Mouse (Mus musculus): ENCODE measurements around the gene Nfatc2ip. TPM values are rescaled to one million over a fixed set of nuclear protein-coding genes. Genes with fewer than 3 reads are reported as not detected.

Nfatc2ip gene
- polyA plus RNA-seq, 1 experiment from 2014 or later = 2.2 TPM

GRCm38 (mm10) chr7:126369393-126369792 lies 27.1 kb downstream of the Nfatc2ip start, which contains the start of gene Lat:
Lat (minus strand) TSS chr7:126369570.
- no peak within 1 kb of the TSS for H3K4me2 ChIP-seq

GRCm38 (mm10) chr7:126368367-126368766 lies 28.2 kb downstream of the Nfatc2ip start:
- Histone ChIP-seq H3K9ac (no peak overlapping the region), H3K4me2 (no peak overlapping the region), H3K27ac (no peak overlapping the region), H3K36me3 (peaks cover 62% of the 10 kb centered on the region), H3K4me3 (no peak overlapping the region), H3K27me3 (no peaks in the 10 kb centered on the region), H3K9me3 (no peaks in the 10 kb centered on the region), H3K4me1 (no peaks in the 10 kb centered on the region)
- no peak for ATAC-seq (ENCODE audit: insufficient number of reproducible peaks, low FRiP score, low TSS enrichment, low read depth)
- WGBS = 78% methylated on average over 8 of the region's 8 CpGs

More at GRCm38 (mm10) chr7:126369393-126369792, 27.1 kb downstream of the Nfatc2ip start, which contains the start of gene Lat:
- no peak for ATAC-seq (ENCODE audit: insufficient number of reproducible peaks, low FRiP score, low TSS enrichment, low read depth)
- Histone ChIP-seq H3K27ac (no peak within 1 kb of the TSS), H3K36me3 (peaks cover 72% of the 10 kb centered on the region), H3K9ac (no peak within 1 kb of the TSS), H3K4me3 (no peak within 1 kb of the TSS), H3K4me1 (no peaks in the 10 kb centered on the region), H3K27me3 (no peaks in the 10 kb centered on the region), H3K9me3 (no peaks in the 10 kb centered on the region)
- 73% methylated on average over 12 of the region's 13 CpGs for WGBS

- no peak overlapping the region for H3K4me2 ChIP-seq
- no peak overlapping the region for H3K27ac ChIP-seq
- WGBS = 84% methylated on average over 10 of the region's 10 CpGs
- H3K9ac ChIP-seq = no peak overlapping the region
- no peaks in the 10 kb centered on the region for H3K27me3 ChIP-seq
- no peaks in the 10 kb centered on the region for H3K9me3 ChIP-seq
- peaks cover 55% of the 10 kb centered on the region for H3K36me3 ChIP-seq
- H3K4me3 ChIP-seq = no peak overlapping the region
- no peak for ATAC-seq (ENCODE audit: insufficient number of reproducible peaks, low FRiP score, low TSS enrichment, low read depth)
- no peaks in the 10 kb centered on the region for H3K4me1 ChIP-seq
Observed at GRCm38 (mm10) chr7:126367636-126368035, 28.9 kb downstream of the Nfatc2ip start.

GRCm38 (mm10) chr7:126363038-126363437 lies 33.5 kb downstream of the Nfatc2ip start:
- no peak overlapping the region for H3K4me2 ChIP-seq
- no peak overlapping the region for H3K4me3 ChIP-seq
- 81% methylated on average over 6 of the region's 6 CpGs for WGBS
- no peaks in the 10 kb centered on the region for H3K9me3 ChIP-seq
- H3K4me1 ChIP-seq = no peaks in the 10 kb centered on the region
- ATAC-seq (ENCODE audit: insufficient number of reproducible peaks, low FRiP score, low TSS enrichment, low read depth) = no peak
- no peaks in the 10 kb centered on the region for H3K27me3 ChIP-seq
- peaks cover 13% of the 10 kb centered on the region for H3K36me3 ChIP-seq
- no peak overlapping the region for H3K27ac ChIP-seq
- no peak overlapping the region for H3K9ac ChIP-seq

- no peak for ATAC-seq (ENCODE audit: insufficient number of reproducible peaks, low FRiP score, low TSS enrichment, low read depth)
- no peak overlapping the region for H3K9ac ChIP-seq
- 59% methylated on average over 13 of the region's 13 CpGs for WGBS
- H3K27me3 ChIP-seq = no peaks in the 10 kb centered on the region
- H3K27ac ChIP-seq = no peak overlapping the region
- no peak overlapping the region for H3K4me3 ChIP-seq
- no peaks in the 10 kb centered on the region for H3K36me3 ChIP-seq
- H3K9me3 ChIP-seq = no peaks in the 10 kb centered on the region
- no peaks in the 10 kb centered on the region for H3K4me1 ChIP-seq
- no peak overlapping the region for H3K4me2 ChIP-seq
Observed at GRCm38 (mm10) chr7:126359049-126359448, 37.5 kb downstream of the Nfatc2ip start.

- Histone ChIP-seq H3K27ac (no peak overlapping the region), H3K27me3 (no peaks in the 10 kb centered on the region), H3K4me2 (no peak overlapping the region), H3K4me3 (no peak overlapping the region), H3K4me1 (no peaks in the 10 kb centered on the region), H3K9ac (no peak overlapping the region), H3K9me3 (no peaks in the 10 kb centered on the region), H3K36me3 (no peaks in the 10 kb centered on the region)
- ATAC-seq (ENCODE audit: insufficient number of reproducible peaks, low FRiP score, low TSS enrichment, low read depth) = no peak
- WGBS = 91% methylated on average over 9 of the region's 9 CpGs
Observed at GRCm38 (mm10) chr7:126358413-126358812, 38.1 kb downstream of the Nfatc2ip start.

- no peak overlapping the region for H3K9ac ChIP-seq
- ATAC-seq (ENCODE audit: insufficient number of reproducible peaks, low FRiP score, low TSS enrichment, low read depth) = no peak
- H3K27ac ChIP-seq = no peak overlapping the region
- no peak overlapping the region for H3K4me3 ChIP-seq
- H3K4me2 ChIP-seq = no peak overlapping the region
- H3K27me3 ChIP-seq = no peaks in the 10 kb centered on the region
- H3K36me3 ChIP-seq = no peaks in the 10 kb centered on the region
- H3K4me1 ChIP-seq = no peaks in the 10 kb centered on the region
- WGBS = 83% methylated on average over 6 of the region's 6 CpGs
- no peaks in the 10 kb centered on the region for H3K9me3 ChIP-seq
Observed at GRCm38 (mm10) chr7:126357838-126358237, 38.7 kb downstream of the Nfatc2ip start.

GRCm38 (mm10) chr7:126356793-126357591 lies 39.5 kb downstream of the Nfatc2ip start:
- Histone ChIP-seq H3K9me3 (no peaks in the 10 kb centered on the region), H3K4me2 (no peak overlapping the region), H3K27me3 (no peaks in the 10 kb centered on the region), H3K36me3 (no peaks in the 10 kb centered on the region), H3K4me1 (no peaks in the 10 kb centered on the region), H3K27ac (no peak overlapping the region), H3K4me3 (no peak overlapping the region), H3K9ac (no peak overlapping the region)
- WGBS = 52% methylated on average over 7 of the region's 7 CpGs
- no peak for ATAC-seq (ENCODE audit: insufficient number of reproducible peaks, low FRiP score, low TSS enrichment, low read depth)

GRCm38 (mm10) chr7:126355847-126356597 lies 40.5 kb downstream of the Nfatc2ip start:
- ATAC-seq (ENCODE audit: insufficient number of reproducible peaks, low FRiP score, low TSS enrichment, low read depth) = no peak
- H3K4me1 ChIP-seq = no peaks in the 10 kb centered on the region
- no peaks in the 10 kb centered on the region for H3K36me3 ChIP-seq
- no peaks in the 10 kb centered on the region for H3K27me3 ChIP-seq
- H3K4me2 ChIP-seq = no peak overlapping the region
- H3K4me3 ChIP-seq = no peak overlapping the region
- H3K27ac ChIP-seq = no peak overlapping the region
- no peak overlapping the region for H3K9ac ChIP-seq
- H3K9me3 ChIP-seq = no peaks in the 10 kb centered on the region
- 56% methylated on average over 5 of the region's 5 CpGs for WGBS

- no peaks in the 10 kb centered on the region for H3K9me3 ChIP-seq
- H3K4me3 ChIP-seq = no peak overlapping the region
- no peak overlapping the region for H3K9ac ChIP-seq
- WGBS = 54% methylated on average over 14 of the region's 14 CpGs
- H3K36me3 ChIP-seq = no peaks in the 10 kb centered on the region
- ATAC-seq (ENCODE audit: insufficient number of reproducible peaks, low FRiP score, low TSS enrichment, low read depth) = no peak
- no peak overlapping the region for H3K27ac ChIP-seq
- no peak overlapping the region for H3K4me2 ChIP-seq
- H3K27me3 ChIP-seq = no peaks in the 10 kb centered on the region
- no peaks in the 10 kb centered on the region for H3K4me1 ChIP-seq
Observed at GRCm38 (mm10) chr7:126354738-126355614, 41.6 kb downstream of the Nfatc2ip start.

GRCm38 (mm10) chr7:126353994-126354365 lies 42.6 kb downstream of the Nfatc2ip start:
- WGBS = 80% methylated on average over 3 of the region's 3 CpGs
- no peaks in the 10 kb centered on the region for H3K27me3 ChIP-seq
- no peak overlapping the region for H3K27ac ChIP-seq
- no peaks in the 10 kb centered on the region for H3K9me3 ChIP-seq
- H3K9ac ChIP-seq = no peak overlapping the region
- no peaks in the 10 kb centered on the region for H3K4me1 ChIP-seq
- H3K4me2 ChIP-seq = no peak overlapping the region
- no peak for ATAC-seq (ENCODE audit: insufficient number of reproducible peaks, low FRiP score, low TSS enrichment, low read depth)
- no peak overlapping the region for H3K4me3 ChIP-seq
- no peaks in the 10 kb centered on the region for H3K36me3 ChIP-seq

Data from limb, embryonic 15.5 days (tissue).